Mouse (Mus musculus) adrenal gland, adult 8-10 months (tissue): ENCODE measurements around the gene Epb41l4b. TPM values are rescaled to one million over a fixed set of nuclear protein-coding genes. Genes with fewer than 3 reads are reported as not detected.

Source experiments
- DNase-seq: peaks from one replicate; pipeline ENCODE4 v3.0.0; 2022
- total RNA-seq, 4 experiments: library from RNA; stranded (reverse); gene quantifications; 2 replicates each; pipeline ENCODE4 v1.2.4; 2022

Gene Epb41l4b
- total RNA-seq, 4 experiments from 2014 or later, result 1.9 to 3.5 (median 2.6) TPM

GRCm38 (mm10) chr4:57010919-57011318 is 132.3 kb downstream of the Epb41l4b start:
- DNase-seq, result no peak

- DNase-seq, result no peak
Observed at GRCm38 (mm10) chr4:57010425-57010824, 132.8 kb downstream of the Epb41l4b start.

- DNase-seq, result no peak
Observed at GRCm38 (mm10) chr4:57007717-57008116, 135.5 kb downstream of the Epb41l4b start.

GRCm38 (mm10) chr4:57005011-57005410 is 138.2 kb downstream of the Epb41l4b start:
- DNase-seq, result no peak

GRCm38 (mm10) chr4:57003886-57004285 is 139.4 kb downstream of the Epb41l4b start:
- no peak for DNase-seq

- DNase-seq, result no peak
Observed at GRCm38 (mm10) chr4:57002751-57003150, 140.5 kb downstream of the Epb41l4b start.

GRCm38 (mm10) chr4:57001437-57001836 is 141.8 kb downstream of the Epb41l4b start:
- DNase-seq, result no peak

- DNase-seq, result no peak
Observed at GRCm38 (mm10) chr4:56993331-56993730, 149.9 kb downstream of the Epb41l4b start.

- DNase-seq, result no peak
Observed at GRCm38 (mm10) chr4:56991951-56992350, 151.3 kb downstream of the Epb41l4b start.

- DNase-seq, result no peak
Observed at GRCm38 (mm10) chr4:56990215-56990584, 153.0 kb downstream of the Epb41l4b start, which contains the start of gene Frrs1l. Frrs1l (minus strand) TSS chr4:56990391.

- no peak for DNase-seq
Observed at GRCm38 (mm10) chr4:56989431-56990214, 153.6 kb downstream of the Epb41l4b start.

GRCm38 (mm10) chr4:56965586-56966179 is 177.6 kb downstream of the Epb41l4b start:
- DNase-seq, result no peak

- DNase-seq, result no peak
Observed at GRCm38 (mm10) chr4:56963687-56964086, 179.6 kb downstream of the Epb41l4b start.

GRCm38 (mm10) chr4:56961320-56961925 is 181.8 kb downstream of the Epb41l4b start:
- DNase-seq, result no peak

- no peak for DNase-seq
Observed at GRCm38 (mm10) chr4:56957518-56957917, 185.7 kb downstream of the Epb41l4b start.

GRCm38 (mm10) chr4:56953235-56953634 is 190.0 kb downstream of the Epb41l4b start:
- DNase-seq, result no peak

GRCm38 (mm10) chr4:56951701-56952100 is 191.5 kb downstream of the Epb41l4b start:
- DNase-seq, result no peak

GRCm38 (mm10) chr4:56949494-56949893 is 193.7 kb downstream of the Epb41l4b start:
- DNase-seq, result no peak

- peak; percentile 92 for DNase-seq
Observed at GRCm38 (mm10) chr4:56946641-56947640, 196.3 kb downstream of the Epb41l4b start, which contains the start of gene Tmem245. Tmem245 (minus strand) TSS chr4:56947437.

GRCm38 (mm10) chr4:56946180-56946579 is 197.1 kb downstream of the Epb41l4b start:
- DNase-seq, result no peak

GRCm38 (mm10) chr4:56944286-56944685 is 199.0 kb downstream of the Epb41l4b start:
- no peak for DNase-seq

- DNase-seq, result no peak
Observed at GRCm38 (mm10) chr4:56943258-56943657, 200.0 kb downstream of the Epb41l4b start.
